Mouse (Mus musculus) hindbrain, embryonic 13.5 days (tissue): Measurements from ENCODE around the gene Med26. TPM values are rescaled to one million over a fixed set of nuclear protein-coding genes. Genes with fewer than 3 reads are reported as not detected.

Experiments used
- ATAC-seq: fragments of 200-750 bp; cut with Nextera tagmentation; 2 replicates; pipeline ENCODE4 v1.8.0; 2017; ENCODE audit warnings: moderate TSS enrichment; ENCODE audit not compliant: low FRiP score
- H3K27ac ChIP-seq: fragments of 300-500 bp; sonication (generic); 2 replicates; pipeline ENCODE4 v1.5.1; 2015; ENCODE audit warnings: inconsistent platforms, mild to moderate bottlenecking, moderate library complexity
- H3K27me3 ChIP-seq: fragments of 300-500 bp; sonication (generic); 2 replicates; pipeline ENCODE4 v1.6.1; 2015; ENCODE audit warnings: mild to moderate bottlenecking, inconsistent platforms
- H3K36me3 ChIP-seq: fragments of 300-500 bp; sonication (generic); 2 replicates; pipeline ENCODE4 v1.6.1; 2015; ENCODE audit warnings: mild to moderate bottlenecking, inconsistent platforms
- H3K4me1 ChIP-seq: fragments of 300-500 bp; sonication (generic); replicated peaks from 2 replicates; pipeline ENCODE4 v1.6.1; 2015; ENCODE audit warnings: inconsistent platforms
- H3K4me2 ChIP-seq: fragments of 300-500 bp; sonication (generic); 2 replicates; pipeline ENCODE4 v1.6.1; 2015; ENCODE audit warnings: inconsistent platforms, mild to moderate bottlenecking, moderate library complexity
- H3K4me3 ChIP-seq: fragments of 300-500 bp; sonication (generic); 2 replicates; pipeline ENCODE4 v1.5.1; 2015; ENCODE audit warnings: mild to moderate bottlenecking, inconsistent platforms
- H3K9ac ChIP-seq: fragments of 300-500 bp; sonication (generic); 2 replicates; pipeline ENCODE4 v1.6.1; 2015; ENCODE audit warnings: mild to moderate bottlenecking, inconsistent platforms
- H3K9me3 ChIP-seq: fragments of 300-500 bp; sonication (generic); 2 replicates; pipeline ENCODE4 v1.6.1; 2016; ENCODE audit warnings: inconsistent platforms
- WGBS: fragments of 180-500 bp; shearing (Covaris S2); methylation state at CpG from one replicate; pipeline ENCODE4 v1.1.7; 2015; 5-methylcytosine and 5-hydroxymethylcytosine counted together
- polyA plus RNA-seq: library from polyadenylated mRNA; unstranded; fragments of >200 nt; fragmentation: Nextera tagmentation; extraction: Ambion mirVana; gene quantifications from 2 replicates; pipeline ENCODE4 v1.2.1, GENCODE M21; 2015

Gene Med26
- polyA plus RNA-seq, 1 experiment from 2014 or later, result 15.7 TPM

GRCm38 (mm10) chr8:72532103-72532502, 16.0 kb downstream of the Med26 start:
- Histone ChIP-seq H3K27me3 (no peaks in the 10 kb centered on the region), H3K4me1 (no peaks in the 10 kb centered on the region), H3K9me3 (no peaks in the 10 kb centered on the region), H3K9ac (no peak overlapping the region), H3K36me3 (no peaks in the 10 kb centered on the region; the same call in 1 of the 2 replicates), H3K4me3 (no peak overlapping the region), H3K27ac (no peak overlapping the region), H3K4me2 (no peak overlapping the region)
- ATAC-seq, result no peak
- 94% methylated on average over 1 of the region's 1 CpGs for WGBS

- H3K4me3 ChIP-seq, result no peak overlapping the region
- H3K9me3 ChIP-seq, result no peaks in the 10 kb centered on the region
- no peak overlapping the region for H3K4me2 ChIP-seq
- no peak overlapping the region for H3K27ac ChIP-seq
- H3K9ac ChIP-seq, result no peak overlapping the region
- 0 out of 2 replicates have a peak, but pooled peaks cover 3% of the 10 kb centered on the region for H3K4me1 ChIP-seq
- no peaks in the 10 kb centered on the region for H3K36me3 ChIP-seq
- H3K27me3 ChIP-seq, result no peaks in the 10 kb centered on the region
- no peak for ATAC-seq
These were observed 26.2 kb downstream of the Med26 start for GRCm38 (mm10) chr8:72521888-72522287.

DNA sequence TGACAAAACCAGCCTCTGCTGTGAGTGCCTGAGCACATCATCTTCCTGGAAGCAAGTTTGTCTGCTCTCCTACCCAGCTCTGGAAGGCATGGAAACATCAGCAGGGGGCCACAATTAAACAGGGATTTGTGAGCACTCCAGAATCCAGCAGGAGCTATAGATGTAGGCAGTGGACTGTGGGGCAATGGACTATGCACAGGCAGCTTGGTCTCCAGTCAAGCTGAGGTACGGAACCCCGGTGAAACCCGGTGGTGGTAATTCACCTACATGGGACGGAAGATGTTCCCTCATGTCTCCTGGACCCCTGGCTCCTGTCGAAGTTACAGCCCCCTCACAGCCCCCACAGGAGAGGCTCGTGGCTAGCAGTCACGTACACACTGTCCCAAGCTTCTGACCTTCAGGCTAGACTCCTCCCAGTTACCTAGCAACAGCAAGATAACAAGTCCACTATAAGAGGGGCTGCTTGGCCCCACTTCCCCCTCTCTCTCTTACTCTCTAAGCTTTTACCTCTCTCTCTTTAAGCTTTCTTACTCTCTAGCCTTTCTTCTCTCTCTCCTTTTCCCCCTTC, 30.6 kb downstream of the Med26 start:
- Histone ChIP-seq H3K4me3 (no peak overlapping the region), H3K27ac (no peak overlapping the region), H3K4me1 (0 out of 2 replicates have a peak, but pooled peaks cover 3% of the 10 kb centered on the region), H3K27me3 (no peaks in the 10 kb centered on the region), H3K36me3 (peaks cover 3% of the 10 kb centered on the region; the same call in 1 of the 2 replicates), H3K9ac (no peak overlapping the region), H3K9me3 (no peaks in the 10 kb centered on the region), H3K4me2 (no peak overlapping the region)
- WGBS, result 87% methylated on average over 7 of the region's 7 CpGs
- no peak for ATAC-seq

GRCm38 (mm10) chr8:72513158-72513557, 34.9 kb downstream of the Med26 start:
- Histone ChIP-seq H3K27me3 (no peaks in the 10 kb centered on the region), H3K9ac (no peak overlapping the region), H3K36me3 (peaks cover 3% of the 10 kb centered on the region; the same call in 1 of the 2 replicates), H3K4me3 (no peak overlapping the region), H3K4me2 (no peak overlapping the region), H3K4me1 (0 out of 2 replicates have a peak, but pooled peaks cover 1% of the 10 kb centered on the region), H3K9me3 (no peaks in the 10 kb centered on the region), H3K27ac (no peak overlapping the region)
- 84% methylated on average over 1 of the region's 1 CpGs for WGBS
- ATAC-seq, result no peak

- Histone ChIP-seq H3K4me1 (0 out of 2 replicates have a peak, but pooled peaks cover 3% of the 10 kb centered on the region), H3K4me2 (no peak overlapping the region), H3K27ac (no peak overlapping the region), H3K4me3 (no peak overlapping the region), H3K9ac (no peak overlapping the region), H3K9me3 (no peaks in the 10 kb centered on the region), H3K36me3 (peaks cover 3% of the 10 kb centered on the region; the same call in 1 of the 2 replicates), H3K27me3 (no peaks in the 10 kb centered on the region)
- 89% methylated on average over 1 of the region's 1 CpGs for WGBS
- no peak for ATAC-seq
These were observed 35.4 kb downstream of the Med26 start for GRCm38 (mm10) chr8:72512648-72513047.

DNA sequence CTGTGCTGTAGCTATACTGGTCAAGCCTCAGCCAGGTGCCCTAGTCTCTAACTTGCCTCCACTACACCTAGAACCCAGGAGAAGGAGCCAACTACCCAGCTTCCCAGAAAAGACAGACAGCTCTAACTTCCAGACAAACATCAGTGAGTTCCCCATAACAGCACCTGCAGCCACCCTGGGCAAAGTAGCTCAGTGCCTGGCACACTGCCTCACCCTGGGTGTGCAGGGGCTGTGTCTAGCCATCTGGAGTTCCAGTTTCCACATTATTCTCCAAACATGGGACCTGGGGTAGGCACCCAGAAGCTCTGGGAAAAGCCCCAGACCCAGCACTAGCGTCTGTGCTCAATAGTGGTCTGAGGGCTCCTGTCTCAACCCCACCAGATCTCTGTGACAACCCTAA, 40.6 kb downstream of the Med26 start:
- no peaks in the 10 kb centered on the region for H3K27me3 ChIP-seq
- H3K9me3 ChIP-seq, result no peaks in the 10 kb centered on the region
- H3K36me3 ChIP-seq, result peaks cover 4% of the 10 kb centered on the region; the same call in 1 of the 2 replicates
- no peak overlapping the region for H3K4me3 ChIP-seq
- 87% methylated on average over 1 of the region's 1 CpGs for WGBS
- H3K4me1 ChIP-seq, result peaks cover 24% of the 10 kb centered on the region
- H3K4me2 ChIP-seq, result no peak overlapping the region
- H3K9ac ChIP-seq, result no peak overlapping the region
- H3K27ac ChIP-seq, result no peak overlapping the region
- no peak for ATAC-seq

DNA sequence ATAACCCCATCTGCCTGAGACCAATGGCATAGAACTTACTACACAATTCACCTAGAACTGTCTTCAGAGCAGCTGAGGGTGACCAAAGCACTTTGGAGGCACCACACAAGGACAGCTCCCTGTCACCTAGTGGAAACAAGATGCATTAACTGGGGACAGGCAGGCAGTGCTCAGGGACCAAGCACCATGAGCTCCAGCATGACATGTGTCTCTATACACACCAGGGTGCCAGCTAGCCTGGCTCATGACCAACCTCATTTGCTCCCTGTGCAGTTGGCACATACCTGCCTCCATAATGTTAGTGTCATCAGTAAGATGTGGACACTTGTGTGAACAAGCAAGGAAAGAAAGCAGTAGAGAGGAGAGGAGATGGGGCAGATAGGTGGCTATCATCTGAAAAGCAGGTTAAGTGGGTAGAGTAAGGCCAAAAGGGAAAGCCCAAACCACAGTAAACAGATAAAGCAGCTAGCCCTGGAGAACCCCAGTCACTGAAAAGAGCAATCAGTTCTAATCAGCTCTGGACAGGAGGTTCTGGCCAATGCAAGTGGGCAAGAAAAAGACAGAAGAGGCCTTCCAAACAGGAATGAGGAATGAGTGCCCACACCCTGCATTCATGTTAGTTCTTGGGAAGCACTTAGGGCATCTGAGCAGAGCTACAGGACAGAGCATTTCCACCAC, 43.3 kb downstream of the Med26 start:
- Histone ChIP-seq H3K9me3 (no peaks in the 10 kb centered on the region), H3K4me2 (no peak overlapping the region), H3K4me3 (no peak overlapping the region), H3K4me1 (peaks cover 24% of the 10 kb centered on the region), H3K27ac (no peak overlapping the region), H3K27me3 (no peaks in the 10 kb centered on the region), H3K9ac (no peak overlapping the region), H3K36me3 (peaks cover 4% of the 10 kb centered on the region; the same call in 1 of the 2 replicates)
- ATAC-seq, result 0 out of 2 replicates have a peak, but pooled peaks have one; percentile 18

DNA sequence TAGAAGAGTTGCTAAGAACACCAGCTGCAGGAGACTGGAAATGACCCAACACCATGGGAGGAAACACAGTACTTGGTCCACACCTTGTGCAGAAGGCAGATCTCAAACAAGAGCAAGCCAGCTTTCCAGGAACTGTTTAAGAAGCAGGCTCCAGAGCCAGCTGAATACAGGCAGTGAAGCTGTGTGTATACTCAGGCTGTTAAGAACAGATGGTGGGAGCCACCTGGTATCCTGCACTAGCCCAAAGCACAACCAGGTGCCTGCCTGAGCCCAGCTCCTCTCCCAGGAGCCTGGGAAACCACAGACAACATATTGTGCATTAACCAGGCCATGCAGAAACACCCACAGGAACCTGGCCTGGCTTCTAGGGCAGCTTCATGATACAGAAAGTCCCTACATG, 43.9 kb downstream of the Med26 start:
- Histone ChIP-seq H3K9ac (no peak overlapping the region), H3K9me3 (no peaks in the 10 kb centered on the region), H3K27ac (no peak overlapping the region), H3K36me3 (peaks cover 4% of the 10 kb centered on the region; the same call in 1 of the 2 replicates), H3K4me2 (no peak overlapping the region), H3K27me3 (no peaks in the 10 kb centered on the region), H3K4me3 (no peak overlapping the region), H3K4me1 (peaks cover 24% of the 10 kb centered on the region)
- no peak for ATAC-seq

DNA sequence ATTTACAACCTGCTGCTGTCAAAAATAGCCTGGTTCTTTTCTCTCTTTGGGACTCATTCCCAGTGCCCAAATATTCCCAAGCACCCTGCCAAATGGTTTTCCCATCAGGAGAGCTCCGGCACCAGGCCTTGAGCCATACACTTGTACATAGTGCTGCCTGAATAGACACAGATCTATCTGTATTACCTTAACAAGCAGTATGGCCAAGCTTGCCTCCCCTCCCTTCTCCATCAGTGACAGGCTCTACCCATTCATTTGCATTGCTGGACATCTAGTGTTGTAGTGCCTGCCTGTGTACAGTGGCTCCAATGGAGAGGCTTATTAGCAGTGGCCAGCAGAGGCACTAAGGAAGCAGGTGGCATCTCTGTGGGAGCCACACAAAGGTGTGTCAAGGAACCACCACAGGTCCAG, 47.5 kb downstream of the Med26 start:
- Histone ChIP-seq H3K27ac (no peak overlapping the region), H3K36me3 (peaks cover 24% of the 10 kb centered on the region), H3K9me3 (no peaks in the 10 kb centered on the region), H3K9ac (no peak overlapping the region), H3K4me2 (no peak overlapping the region), H3K4me1 (peaks cover 21% of the 10 kb centered on the region), H3K27me3 (no peaks in the 10 kb centered on the region), H3K4me3 (no peak overlapping the region)
- WGBS, result 96% methylated on average over 1 of the region's 1 CpGs
- no peak for ATAC-seq

DNA sequence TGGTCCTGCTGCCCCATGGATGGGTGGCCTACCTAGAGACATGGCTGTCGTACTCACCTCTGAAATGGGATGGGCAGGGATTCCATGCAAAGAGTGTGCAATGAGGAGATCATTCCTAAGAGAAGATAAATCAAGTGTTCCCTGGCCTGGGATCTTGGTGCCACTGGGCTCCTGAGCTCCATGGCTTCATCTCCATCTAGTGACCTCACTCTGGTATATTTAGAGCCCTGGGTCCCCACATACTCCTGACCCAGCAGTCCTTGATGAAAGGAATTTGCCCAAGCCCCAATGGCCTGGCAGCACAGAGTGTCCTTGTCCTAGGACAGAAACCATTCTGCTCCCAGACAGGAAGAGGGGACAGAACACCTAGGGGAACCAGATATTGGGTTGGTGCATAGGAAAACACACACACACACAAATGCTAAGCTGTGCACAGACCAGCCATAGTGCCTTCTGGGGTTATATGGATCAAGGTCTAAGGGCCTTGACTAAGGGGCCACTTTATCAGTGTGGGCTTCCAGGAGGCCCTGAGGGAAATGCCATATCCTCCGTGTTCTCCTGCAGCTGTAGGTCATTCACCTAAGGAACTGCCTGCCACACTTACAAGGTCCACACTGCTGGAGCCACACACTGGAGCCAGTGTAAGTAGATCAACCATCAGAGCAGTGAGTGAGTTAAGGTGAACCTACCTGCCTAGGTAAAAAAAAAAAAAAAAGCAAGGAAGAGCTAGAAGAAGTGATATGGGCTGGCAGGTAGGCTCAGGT, 48.4 kb downstream of the Med26 start:
- Histone ChIP-seq H3K9me3 (no peaks in the 10 kb centered on the region), H3K4me3 (no peak overlapping the region), H3K27ac (no peak overlapping the region), H3K4me1 (peaks cover 23% of the 10 kb centered on the region), H3K9ac (no peak overlapping the region), H3K4me2 (no peak overlapping the region), H3K27me3 (no peaks in the 10 kb centered on the region), H3K36me3 (peaks cover 32% of the 10 kb centered on the region)
- ATAC-seq, result no peak
- 98% methylated on average over 2 of the region's 2 CpGs for WGBS

- Histone ChIP-seq H3K36me3 (peaks cover 34% of the 10 kb centered on the region), H3K27ac (no peak overlapping the region), H3K9ac (no peak overlapping the region), H3K27me3 (no peaks in the 10 kb centered on the region), H3K4me1 (peaks cover 24% of the 10 kb centered on the region), H3K4me2 (no peak overlapping the region), H3K4me3 (no peak overlapping the region), H3K9me3 (no peaks in the 10 kb centered on the region)
- 92% methylated on average over 4 of the region's 4 CpGs for WGBS
- no peak for ATAC-seq
These were observed 49.5 kb downstream of the Med26 start for GRCm38 (mm10) chr8:72498527-72498926.

DNA sequence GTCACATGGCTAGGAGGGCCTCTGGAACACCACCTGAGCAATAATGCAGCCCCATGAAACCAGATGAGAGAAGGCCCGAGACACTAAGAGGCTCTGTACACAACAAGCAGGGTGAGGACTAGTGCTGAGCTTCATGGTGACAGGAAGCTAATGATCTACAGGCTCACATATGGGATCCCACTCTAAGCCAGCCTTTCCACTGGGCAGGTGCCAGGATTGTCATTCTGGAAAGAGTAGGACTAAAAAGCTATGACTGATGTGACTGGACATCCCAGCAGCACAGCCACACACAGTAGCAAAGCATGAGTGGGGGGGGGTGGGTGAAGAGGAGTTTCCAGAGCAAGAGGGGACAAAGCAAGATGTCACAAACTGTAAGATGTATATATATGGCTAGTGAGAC, 50.2 kb downstream of the Med26 start:
- Histone ChIP-seq H3K9ac (no peak overlapping the region), H3K4me3 (no peak overlapping the region), H3K4me2 (no peak overlapping the region), H3K4me1 (peaks cover 24% of the 10 kb centered on the region), H3K27ac (no peak overlapping the region), H3K9me3 (no peaks in the 10 kb centered on the region), H3K27me3 (no peaks in the 10 kb centered on the region), H3K36me3 (peaks cover 34% of the 10 kb centered on the region)
- WGBS, result 93% methylated on average over 1 of the region's 1 CpGs
- no peak for ATAC-seq
